Mouse (Mus musculus): ENCODE results near the gene Ppard.
"Not testable (repeated sequence)": the region's sequence is repeated elsewhere in the genome, so short reads cannot be mapped to it uniquely, and the experiment has no call there.

Ppard gene

DNA sequence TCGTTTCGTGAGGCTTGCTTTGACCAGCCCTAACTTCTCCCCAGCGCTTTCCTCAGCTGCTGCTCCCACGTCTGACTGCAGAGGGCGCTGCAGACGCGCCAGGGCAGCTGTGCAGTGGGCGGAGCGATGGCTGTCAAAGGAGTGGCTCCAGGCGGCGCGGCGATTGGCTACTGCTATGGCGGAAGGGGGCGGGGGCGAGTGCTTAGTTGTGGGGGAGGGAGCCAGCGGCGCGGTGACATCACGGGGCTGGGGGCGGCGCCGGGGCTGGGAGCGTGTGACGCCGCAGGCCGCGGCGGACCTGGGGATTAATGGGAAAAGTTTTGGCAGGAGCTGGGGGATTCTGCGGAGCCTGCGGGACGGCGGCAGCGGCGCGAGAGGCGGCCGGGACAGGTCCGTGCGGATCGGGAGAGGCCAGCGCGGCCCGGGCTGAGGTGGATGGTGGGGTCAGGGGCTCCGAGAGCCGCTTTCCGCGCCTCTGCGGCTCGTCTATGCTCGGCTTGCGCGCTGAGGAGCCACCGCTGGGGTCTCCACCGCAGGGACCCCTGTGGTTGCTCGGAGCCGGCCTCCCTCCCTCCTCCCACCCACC is at the start of gene Ppard:
Gene Ppard, plus strand, starts transcription at position 226 of the 586 bp plus-strand sequence.
- peak; percentile 84 to 97 for DNase-seq (ENCODE audit: low spot score in 2 of 2)

DNA sequence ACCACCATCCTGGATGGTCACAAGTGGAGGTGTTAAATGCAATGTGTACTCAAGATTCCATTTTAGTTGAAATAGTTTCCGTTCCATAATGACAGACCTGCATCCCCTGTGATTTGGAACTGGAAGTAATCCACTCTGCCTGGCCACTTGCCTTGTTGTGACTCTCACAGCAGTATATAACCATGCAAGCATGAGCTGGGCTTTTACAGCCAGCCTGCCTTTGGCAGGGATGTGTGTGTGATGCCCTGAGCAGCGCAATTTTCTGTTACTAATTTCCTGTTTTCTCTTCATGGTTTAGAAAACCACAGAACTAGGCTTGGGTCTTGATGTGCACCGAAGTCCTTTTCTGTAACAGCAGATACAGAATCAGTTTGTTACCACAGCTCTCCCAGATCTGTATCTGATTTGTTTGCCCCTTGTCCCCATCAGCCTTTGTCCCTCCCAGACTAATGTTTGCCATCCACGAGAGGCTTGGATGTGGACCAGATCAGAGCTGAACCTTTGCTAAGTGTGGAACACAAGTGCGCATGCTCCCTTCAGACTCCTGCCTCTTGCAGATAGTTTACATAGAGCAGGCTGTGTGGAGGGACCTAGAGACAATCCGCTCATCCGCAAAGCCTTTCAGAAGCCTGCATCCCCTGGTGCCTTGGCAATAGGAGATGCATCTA is 47.4 kb upstream of the Ppard start:
- no peak for DNase-seq (ENCODE audit: low spot score in 2 of 2)

DNA sequence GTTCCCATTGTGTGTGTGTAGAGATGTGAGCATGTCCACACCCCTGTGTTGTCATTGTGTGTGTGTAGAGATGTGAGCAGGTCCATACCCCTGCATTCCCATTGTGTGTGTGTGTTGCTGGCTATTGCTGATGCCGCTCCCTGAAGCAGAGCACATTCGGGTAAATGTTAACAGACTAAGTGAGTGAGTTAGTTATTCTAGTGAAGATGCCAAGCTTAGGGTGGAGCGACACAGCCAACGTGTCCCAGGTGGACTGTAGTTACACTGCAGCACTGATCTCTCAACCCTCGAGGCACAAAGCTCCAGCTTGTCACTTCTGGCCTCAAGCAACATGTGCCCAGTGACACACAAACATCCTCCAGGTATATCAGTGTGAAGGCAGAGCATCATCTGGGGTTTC is 44.2 kb upstream of the Ppard start:
- DNase-seq (ENCODE audit: low spot score in 2 of 2): no peak

- no peak for DNase-seq (ENCODE audit: low spot score in 2 of 2)
Observed at GRCm38 (mm10) chr17:28192754-28193153, 39.7 kb upstream of the Ppard start.

DNA sequence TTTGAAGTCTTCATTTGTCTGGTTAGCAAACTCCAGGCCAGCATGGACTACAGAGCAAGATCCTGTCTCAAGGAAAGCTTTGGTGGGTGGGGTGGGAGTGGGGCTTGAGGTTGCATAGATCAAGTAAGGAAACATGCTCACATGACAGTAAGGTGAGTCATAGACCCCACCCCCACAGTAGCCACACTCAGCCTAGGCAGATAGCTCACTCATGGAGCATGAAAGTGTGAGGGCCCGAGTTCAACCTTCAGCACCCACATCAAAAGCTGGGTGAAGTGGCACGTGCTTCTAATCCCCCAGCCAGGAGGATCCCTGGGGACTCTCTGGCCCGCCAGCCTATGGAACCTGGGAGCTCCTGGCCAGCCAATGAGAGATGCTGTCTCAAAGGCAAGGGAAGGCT is 38.9 kb upstream of the Ppard start:
- DNase-seq (ENCODE audit: low spot score in 2 of 2): no peak

- no peak for DNase-seq (ENCODE audit: low spot score in 2 of 2)
Observed at GRCm38 (mm10) chr17:28195033-28195432, 37.5 kb upstream of the Ppard start.

GRCm38 (mm10) chr17:28197646-28198045 is 34.9 kb upstream of the Ppard start:
- DNase-seq (ENCODE audit: low spot score in 2 of 2): no peak

DNA sequence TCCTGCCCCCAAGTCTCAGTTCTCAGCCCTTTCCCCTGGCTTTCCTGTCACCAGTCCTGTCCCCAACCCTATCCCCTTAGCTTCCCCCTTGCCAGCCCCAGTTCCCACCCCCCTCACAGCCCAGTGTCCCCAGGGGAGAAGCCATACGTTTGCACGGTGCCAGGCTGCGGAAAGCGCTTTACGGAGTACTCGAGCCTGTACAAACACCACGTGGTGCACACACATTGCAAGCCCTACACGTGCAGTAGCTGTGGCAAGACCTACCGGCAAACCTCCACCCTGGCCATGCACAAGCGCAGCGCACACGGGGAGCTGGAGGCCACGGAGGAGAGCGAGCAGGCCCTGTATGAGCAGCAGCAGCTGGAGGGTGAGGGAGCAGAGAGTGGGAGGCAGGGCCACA is 30.5 kb upstream of the Ppard start:
- no peak for DNase-seq (ENCODE audit: low spot score in 2 of 2)

DNA sequence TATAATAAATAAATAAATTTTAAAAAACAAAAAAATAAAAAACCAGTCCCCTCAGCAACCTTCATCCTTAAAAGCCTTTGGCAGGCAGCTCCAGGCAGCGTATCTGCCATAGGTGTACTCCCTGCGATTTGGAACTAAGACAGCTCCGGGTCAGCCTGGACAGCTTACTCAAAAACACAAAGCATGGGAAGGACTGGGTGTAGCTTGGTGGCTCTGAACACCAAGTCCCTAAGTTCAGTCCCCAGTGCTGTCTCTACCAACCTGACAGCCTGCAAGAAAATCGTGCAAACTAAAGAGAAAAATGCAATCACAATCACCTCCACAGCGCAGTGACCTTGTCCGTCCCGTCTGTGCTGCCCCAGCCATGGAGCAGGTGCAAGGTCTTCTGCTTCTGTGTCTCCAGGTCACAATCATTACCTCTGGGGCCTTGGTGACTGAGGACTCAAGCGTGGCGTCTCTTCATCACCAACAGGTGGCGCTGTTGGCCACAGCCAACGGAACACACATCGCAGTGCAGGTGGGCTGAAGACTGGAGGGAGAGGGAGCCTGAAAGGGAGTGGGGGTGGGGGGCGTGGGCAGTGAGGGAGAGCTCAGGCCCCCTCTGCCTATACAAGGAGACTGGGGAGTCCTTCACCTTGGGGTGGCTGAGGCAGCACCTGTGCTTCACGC is 28.3 kb upstream of the Ppard start:
- DNase-seq (ENCODE audit: low spot score in 2 of 2): peak in 1 of 2 experiments; percentile 44

- no peak for DNase-seq (ENCODE audit: low spot score in 2 of 2)
Observed at GRCm38 (mm10) chr17:28205443-28205842, 27.1 kb upstream of the Ppard start.

DNA sequence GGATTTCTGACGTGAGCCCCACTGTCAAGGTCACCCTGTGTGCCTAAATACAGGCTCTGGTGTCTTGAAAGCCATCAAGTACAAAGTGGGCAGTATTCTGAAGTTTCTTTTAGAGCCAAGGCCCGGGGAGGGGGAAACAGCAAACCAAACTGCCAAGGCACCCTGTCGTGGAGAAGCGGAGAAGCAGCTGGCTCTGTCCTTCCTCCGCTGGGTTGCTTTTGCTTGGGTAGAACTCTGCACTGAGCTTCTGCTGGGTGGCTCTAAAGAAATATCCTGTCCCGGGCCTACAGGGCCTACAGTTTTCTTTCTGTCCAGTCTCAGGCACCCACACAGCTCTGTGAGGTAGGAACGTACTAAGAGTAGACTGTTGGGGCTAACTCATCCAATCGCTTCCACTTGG is 25.4 kb upstream of the Ppard start:
- no peak for DNase-seq (ENCODE audit: low spot score in 2 of 2)

DNA sequence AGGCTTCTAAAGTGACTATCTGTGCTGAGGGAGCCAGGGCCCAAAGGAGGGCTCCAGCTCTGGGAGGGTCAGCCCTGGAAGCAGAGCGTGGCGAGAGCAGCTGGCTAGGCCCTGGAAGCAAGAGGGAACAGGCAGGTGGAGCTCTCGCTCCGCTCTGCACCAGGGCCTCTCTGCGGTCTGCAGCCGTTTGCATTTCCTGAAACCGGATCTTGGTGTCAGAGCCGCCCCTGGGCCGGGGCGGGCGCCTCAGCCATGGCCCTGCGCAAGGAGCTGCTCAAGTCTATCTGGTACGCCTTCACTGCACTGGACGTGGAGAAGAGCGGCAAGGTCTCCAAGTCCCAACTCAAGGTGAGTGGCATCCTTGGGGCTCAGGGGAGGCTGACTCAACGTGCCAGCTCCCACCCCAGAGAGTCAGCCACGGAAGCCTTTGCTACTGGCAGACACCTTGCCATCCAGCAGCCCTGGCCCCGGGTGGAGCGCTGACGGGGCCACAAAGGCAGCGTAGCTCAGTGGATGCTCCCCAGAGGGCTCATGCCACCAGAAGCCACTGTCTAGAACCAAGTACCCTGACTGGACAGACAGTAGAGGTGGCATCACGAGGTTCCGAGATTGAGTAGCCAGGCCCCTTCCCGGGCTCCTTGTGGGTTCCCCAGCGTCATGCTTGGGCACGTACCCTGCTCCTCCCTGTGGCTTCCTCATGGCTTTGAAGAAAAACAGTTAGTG is 24.7 kb upstream of the Ppard start, which contains the start of gene Def6:
Gene Def6, plus strand, starts transcription at position 188 of the 723 bp plus-strand sequence.
- DNase-seq (ENCODE audit: low spot score in 2 of 2): peak in 1 of 2 experiments; percentile 52

DNA sequence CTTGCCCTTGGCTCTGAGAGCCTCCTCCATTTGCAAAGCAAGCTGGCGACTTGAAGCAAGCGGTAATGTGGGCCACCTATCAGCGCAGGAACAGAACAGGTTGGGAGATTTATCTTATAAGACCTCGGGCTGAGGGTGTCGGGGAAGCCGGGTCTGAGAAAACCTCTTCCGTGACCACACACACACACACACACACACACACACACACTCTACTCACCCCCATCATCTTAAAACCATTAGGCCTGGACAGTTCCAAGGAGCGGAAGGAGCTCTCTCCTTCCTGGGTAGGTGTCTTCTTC is 24.2 kb upstream of the Ppard start:
- DNase-seq (ENCODE audit: low spot score in 2 of 2): no peak

GRCm38 (mm10) chr17:28209457-28210110 is 22.9 kb upstream of the Ppard start:
- no peak for DNase-seq (ENCODE audit: low spot score in 2 of 2)

- DNase-seq (ENCODE audit: low spot score in 2 of 2): no peak
Observed at GRCm38 (mm10) chr17:28211921-28212341, 20.6 kb upstream of the Ppard start.

- DNase-seq (ENCODE audit: low spot score in 2 of 2): no peak
Observed at GRCm38 (mm10) chr17:28212391-28212790, 20.1 kb upstream of the Ppard start.

- no peak for DNase-seq (ENCODE audit: low spot score in 2 of 2)
Observed at GRCm38 (mm10) chr17:28213236-28213635, 19.3 kb upstream of the Ppard start.

DNA sequence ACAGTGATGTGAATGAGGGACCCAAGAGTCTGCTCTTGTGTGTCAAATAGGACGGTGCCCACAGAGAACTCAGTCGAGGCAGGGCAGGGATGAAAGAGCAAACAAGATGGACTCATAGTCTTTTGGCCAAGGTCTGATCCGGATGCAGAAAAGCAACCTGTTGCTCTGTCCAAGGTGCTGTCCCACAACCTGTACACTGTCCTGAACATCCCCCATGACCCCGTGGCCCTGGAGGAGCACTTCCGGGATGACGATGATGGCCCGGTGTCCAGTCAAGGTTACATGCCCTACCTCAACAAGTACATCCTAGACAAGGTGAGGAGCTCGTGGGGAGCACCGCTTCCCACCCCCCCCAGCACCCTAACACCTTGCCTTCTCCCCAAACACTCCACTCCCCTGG is 15.7 kb upstream of the Ppard start:
- no peak for DNase-seq (ENCODE audit: low spot score in 2 of 2)

DNA sequence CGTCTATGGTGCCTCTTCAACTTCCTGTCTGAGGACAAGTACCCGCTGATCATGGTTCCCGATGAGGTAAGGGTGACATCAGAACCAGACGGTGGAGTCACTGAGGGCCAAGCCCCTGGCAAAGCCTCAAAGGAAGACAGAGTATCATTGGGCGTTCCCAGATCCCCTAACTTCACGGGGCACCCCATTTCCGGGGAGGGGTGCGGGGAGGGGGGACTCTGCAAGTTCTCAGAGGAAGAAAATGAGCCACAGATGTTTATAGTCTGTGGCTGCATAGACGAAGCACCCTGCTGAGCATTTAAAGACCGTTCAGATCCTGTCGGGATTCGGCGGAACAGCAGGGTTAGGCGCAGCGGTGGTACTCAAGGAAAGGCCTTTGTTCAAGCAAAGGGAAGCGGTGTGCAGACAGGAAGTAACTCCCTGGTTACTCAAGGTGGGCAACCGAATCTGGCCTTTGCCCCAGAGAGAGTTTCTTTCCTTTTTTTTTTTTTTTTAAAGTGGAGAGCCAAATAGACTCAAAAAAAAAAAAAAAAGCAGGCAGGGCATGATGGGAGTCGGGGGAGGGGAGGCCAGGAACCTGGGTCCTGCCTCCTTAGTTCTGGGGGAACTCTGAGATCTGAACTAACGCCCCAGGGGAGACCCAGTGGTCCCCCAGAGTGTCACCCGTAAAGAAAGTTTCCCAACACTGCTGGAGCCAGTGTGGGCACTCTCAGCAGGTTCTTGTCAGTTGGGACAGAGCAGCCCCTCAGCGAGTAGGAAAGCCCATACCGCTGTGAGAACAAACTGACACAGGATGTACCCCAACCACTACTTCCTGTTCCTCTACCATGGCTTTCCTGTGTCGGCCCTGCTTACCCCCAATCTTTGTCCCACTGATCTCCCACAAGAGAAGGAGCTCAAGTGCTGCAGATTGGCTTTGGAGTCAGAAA is 14.5 kb upstream of the Ppard start:
- no peak for DNase-seq (ENCODE audit: low spot score in 2 of 2)

- DNase-seq (ENCODE audit: low spot score in 2 of 2): not testable (repeated sequence)
Observed at GRCm38 (mm10) chr17:28222463-28222862, 10.0 kb upstream of the Ppard start.

All from left cerebral cortex, adult 9 months (tissue).